Mouse (Mus musculus): ENCODE data around the gene Pde7b. TPM values are rescaled to one million over a fixed set of nuclear protein-coding genes. Genes with fewer than 3 reads are reported as not detected.
A peak's percentile ranks its signal among the peaks of the same experiment; 100 is the strongest.

The Pde7b gene
- total RNA-seq, 2 experiments from 2014 or later = 38.2 to 46.4 TPM

DNA sequence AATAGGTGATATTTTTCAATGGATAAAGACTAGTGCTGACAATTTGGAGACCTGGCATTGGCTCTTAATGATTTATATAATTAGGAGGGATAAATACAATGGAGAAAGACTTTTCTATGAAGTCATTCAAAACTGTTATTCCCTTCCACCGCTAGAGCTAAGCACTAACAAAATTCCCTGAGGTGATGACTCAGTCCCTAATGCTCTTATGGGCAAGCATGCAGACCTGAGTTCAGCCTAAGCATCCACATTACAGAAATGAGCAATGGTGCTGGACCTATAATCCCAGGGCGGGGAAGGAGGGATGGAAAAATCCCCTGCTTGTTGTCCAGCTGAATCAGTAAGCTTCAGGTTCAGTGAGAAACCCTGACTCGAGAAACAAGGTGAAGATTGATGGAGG is 260.2 kb downstream of the Pde7b start:
- intact Hi-C loops (cut with DNase I; ENCODE audit: low total_unique reads) = no loop called here

GRCm38 (mm10) chr10:20463941-20464340 is 260.9 kb downstream of the Pde7b start:
- intact Hi-C loops (cut with DNase I; ENCODE audit: low total_unique reads) = no loop called here
- DNase-seq = no peak

More for the DNA sequence above, 260.2 kb downstream of the Pde7b start:
- DNase-seq = no peak

DNA sequence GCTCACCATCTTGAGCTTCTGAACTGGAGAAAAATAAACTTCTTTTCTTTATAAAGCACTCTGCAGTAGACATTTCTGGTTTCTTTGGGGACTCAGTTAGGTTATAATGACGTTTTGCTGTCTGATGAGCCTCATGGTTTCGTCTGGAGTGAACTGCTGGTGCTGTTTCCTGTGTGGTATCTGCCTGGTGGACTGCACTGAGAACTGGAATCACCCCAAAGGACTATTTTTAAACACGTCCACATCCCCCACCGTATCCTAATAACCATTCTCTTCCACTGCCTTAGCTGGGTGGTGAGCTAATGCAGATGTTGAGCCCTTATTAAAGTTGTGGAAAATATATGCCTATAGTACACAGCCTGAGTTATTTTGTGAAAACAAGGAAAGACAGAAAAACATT is 262.3 kb downstream of the Pde7b start:
- intact Hi-C loops (cut with DNase I; ENCODE audit: low total_unique reads) = no loop called here
- no peak for DNase-seq

- DNase-seq = no peak
- intact Hi-C loops (cut with DNase I; ENCODE audit: low total_unique reads) = no loop called here
Observed at GRCm38 (mm10) chr10:20459657-20460350, 265.1 kb downstream of the Pde7b start.

DNA sequence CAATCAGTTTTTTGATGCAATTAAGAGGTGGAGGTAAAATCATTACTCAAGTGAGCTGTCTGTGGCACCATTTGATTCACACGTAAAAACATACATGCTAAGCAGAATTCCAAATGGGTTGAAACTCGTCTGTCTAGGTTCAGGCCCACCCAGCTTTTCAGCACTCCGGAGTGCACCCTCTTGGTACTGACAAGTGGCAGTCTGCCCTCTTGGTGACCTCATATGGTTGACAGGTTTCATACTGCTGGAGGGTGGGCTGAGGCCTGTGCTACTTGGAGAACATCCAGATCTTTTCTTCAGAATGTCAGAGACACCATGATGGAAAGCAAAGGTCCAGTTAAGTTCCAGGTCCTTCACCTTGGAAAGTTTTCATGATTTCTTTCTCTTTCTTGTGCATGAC is 265.7 kb downstream of the Pde7b start:
- intact Hi-C loops (cut with DNase I; ENCODE audit: low total_unique reads) = no loop called here
- no peak for DNase-seq

GRCm38 (mm10) chr10:20454387-20455065 is 270.4 kb downstream of the Pde7b start:
- DNase-seq = no peak
- intact Hi-C loops (cut with DNase I; ENCODE audit: low total_unique reads) = no loop called here

- no peak for DNase-seq
- intact Hi-C loops (cut with DNase I; ENCODE audit: low total_unique reads) = no loop called here
Observed at GRCm38 (mm10) chr10:20437428-20437827, 287.4 kb downstream of the Pde7b start.

DNA sequence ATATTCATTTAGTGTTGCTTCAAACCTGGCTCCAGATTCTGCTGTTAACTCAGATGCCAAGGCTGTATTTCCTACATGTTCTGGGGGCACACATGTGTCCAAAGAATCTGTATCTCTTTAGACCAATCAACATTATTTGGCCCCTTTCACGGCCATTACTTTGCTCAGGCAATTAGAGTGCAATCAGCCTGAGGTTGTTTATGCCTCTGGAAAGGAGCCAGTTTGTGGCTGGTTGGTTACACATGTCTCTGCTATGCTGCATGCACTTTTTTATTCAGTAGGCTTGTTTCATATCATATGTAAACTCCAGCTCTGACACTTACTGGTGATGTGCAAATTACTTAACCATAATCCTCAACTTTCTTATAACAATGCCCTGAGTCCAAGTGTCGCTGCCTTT is 287.9 kb downstream of the Pde7b start:
- DNase-seq = no peak
- intact Hi-C loops (cut with DNase I; ENCODE audit: low total_unique reads) = no loop called here

DNA sequence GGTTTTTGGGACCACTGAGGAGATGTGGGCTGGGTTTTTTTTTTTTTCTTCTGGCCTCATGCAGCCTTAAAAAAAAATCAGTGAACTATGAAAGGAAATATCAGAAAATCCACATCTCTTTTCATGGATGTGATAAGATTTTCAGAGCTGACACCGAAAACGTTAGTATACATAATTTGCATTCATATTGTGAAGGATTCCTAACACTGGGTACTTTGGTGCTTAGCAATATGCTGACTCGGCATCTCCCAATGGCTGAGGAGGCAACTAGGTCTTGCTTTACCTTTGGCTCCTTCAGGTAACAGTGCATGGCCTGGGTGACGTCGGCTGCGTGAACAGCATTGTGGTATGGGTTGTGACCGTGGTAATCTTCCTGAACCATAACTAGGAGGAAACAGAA is 289.0 kb downstream of the Pde7b start:
- intact Hi-C loops (cut with DNase I; ENCODE audit: low total_unique reads) = no loop called here
- DNase-seq = no peak

GRCm38 (mm10) chr10:20431336-20431735 is 293.5 kb downstream of the Pde7b start:
- intact Hi-C loops (cut with DNase I; ENCODE audit: low total_unique reads) = no loop called here
- peak; percentile 8 for DNase-seq

- intact Hi-C loops (cut with DNase I; ENCODE audit: low total_unique reads) = no loop called here
- no peak for DNase-seq
Observed at GRCm38 (mm10) chr10:20421299-20421883, 303.5 kb downstream of the Pde7b start.

DNA sequence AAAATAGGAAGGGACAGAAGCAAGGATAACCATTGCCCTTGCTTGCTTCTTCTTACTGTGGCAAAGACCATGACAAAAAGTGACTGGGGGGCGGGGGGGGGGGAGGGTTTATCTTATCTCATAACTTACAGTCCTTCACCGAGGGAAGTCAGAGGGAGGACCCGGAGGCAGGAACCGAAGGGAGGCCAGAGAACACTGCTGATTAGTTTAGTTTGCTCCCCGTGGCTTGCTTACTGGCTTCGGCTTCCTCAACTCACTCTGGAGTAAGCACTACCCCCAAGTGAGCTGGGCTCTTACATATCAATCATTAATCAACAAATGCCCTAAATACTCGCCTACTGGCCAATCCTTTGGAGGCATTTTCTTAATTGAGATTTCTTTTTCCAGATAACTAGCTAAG is 304.6 kb downstream of the Pde7b start:
- no peak for DNase-seq
- intact Hi-C loops (cut with DNase I; ENCODE audit: low total_unique reads) = no loop called here

DNA sequence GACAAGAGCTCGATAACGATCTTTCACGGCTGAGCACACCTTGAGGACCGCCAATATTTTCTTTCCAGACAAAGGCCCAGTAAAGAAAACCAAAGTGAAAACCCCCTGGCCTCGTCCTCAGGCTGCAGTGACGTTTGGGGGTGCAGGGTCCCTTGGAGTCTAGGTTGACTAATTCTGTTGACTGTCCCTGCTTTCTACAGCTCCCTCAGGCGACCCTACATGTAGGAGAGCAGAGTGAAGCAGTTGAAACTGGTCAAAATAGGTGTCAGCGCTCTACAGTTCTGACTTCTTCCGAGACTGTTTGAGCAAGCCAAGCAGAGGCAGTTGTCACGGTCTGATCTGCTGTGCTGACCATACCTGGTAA is 306.0 kb downstream of the Pde7b start:
- intact Hi-C loops (cut with DNase I; ENCODE audit: low total_unique reads) = no loop called here
- no peak for DNase-seq

DNA sequence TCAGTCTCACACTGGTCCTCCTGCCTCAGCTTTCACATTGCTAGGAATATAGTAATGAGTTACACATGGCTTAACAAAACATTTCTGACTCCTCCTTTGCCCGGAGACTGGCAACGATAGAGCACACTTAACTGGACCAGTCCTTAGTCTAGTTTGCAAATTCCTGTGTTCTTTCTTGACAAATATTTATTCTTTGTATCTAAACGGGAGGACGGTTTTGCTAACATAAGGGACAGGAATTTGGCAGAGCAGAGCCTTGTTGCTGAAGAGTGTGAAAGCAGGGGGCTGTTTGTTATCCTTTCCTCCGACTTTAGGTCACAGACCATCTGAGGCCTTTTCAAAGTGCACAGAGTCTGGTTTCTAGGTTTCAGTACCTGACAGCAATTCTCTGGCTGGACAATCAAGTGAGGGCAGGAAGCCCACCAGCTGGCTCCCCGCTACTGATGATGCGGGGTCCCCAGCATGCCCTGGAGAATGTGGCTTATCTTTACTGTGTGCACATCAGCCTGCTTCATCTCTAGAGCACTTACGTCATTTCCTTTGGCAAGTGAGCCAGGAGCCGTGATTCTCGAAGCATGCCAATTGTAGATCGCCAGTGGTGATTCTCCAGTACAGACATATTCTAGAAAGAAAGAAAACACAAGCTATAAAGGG is 306.5 kb downstream of the Pde7b start:
- intact Hi-C loops (cut with DNase I; ENCODE audit: low total_unique reads) = no loop called here
- DNase-seq = no peak

DNA sequence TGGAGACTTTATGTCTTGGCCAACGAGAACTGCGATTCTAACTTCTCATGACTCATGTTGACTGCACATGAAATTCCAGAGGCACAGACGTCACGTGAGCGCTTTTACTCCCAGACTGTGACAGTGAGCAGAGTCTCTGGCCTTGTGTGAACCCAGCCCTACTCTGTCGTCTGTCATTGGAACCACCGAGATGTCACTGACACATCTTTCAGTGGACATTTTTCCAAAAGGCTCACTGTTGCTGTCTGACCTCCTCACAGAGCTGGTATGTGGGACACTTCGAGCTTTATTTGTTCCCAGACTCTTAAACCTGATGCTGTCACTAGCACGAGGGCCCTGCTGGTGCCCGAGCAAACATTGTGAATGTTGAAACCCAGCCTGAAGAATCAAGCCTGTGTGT is 315.7 kb downstream of the Pde7b start:
- intact Hi-C loops (cut with DNase I; ENCODE audit: low total_unique reads) = loop anchor here (5.0 kb wide), 1 partner anchor 518 kb away; no protein-coding TSS in a partner anchor
- DNase-seq = no peak

DNA sequence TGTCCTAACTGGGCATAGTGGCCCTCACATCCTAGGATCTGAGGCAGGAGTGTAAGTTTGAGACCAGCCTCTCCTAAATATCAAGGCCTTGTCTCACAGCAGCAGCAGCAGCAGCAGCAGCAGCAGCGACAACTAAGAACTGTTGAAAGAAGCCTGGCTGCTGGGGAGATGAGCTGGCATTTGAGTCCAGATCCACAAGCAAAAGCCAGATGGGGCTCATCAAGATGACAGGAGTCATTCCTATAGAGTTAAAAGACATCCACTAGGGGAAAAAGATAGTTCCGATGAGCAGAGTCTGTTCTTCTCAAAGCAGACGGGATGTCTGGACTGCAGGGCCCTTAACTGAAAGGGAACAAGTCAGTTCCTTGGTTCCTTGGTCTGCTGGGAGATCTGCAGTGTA is 316.5 kb downstream of the Pde7b start:
- DNase-seq = no peak
- intact Hi-C loops (cut with DNase I; ENCODE audit: low total_unique reads) = loop anchor here (5.0 kb wide), 1 partner anchor 519 kb away; no protein-coding TSS in a partner anchor

DNA sequence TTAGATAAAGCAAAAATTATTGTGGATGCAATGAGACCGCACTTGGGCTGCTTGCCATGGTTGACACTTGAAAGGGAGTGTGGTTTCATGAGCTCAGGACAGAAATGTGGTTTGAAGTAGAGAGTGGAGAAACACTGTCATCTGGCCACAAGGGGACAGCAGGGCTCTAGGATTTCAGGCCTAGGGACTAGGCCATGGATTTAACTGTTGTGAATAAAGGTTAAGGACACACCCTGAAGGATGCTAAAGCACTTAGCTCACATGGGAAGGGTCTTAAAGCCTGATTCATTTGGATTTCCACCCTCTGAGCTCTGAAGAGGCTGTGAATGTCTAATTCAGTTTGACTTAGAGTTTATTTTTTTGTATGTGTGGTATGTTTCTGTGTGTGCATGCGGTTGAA is 319.4 kb downstream of the Pde7b start:
- intact Hi-C loops (cut with DNase I; ENCODE audit: low total_unique reads) = loop anchor here (5.0 kb wide), 1 partner anchor 522 kb away; no protein-coding TSS in a partner anchor
- DNase-seq = peak; percentile 31

DNA sequence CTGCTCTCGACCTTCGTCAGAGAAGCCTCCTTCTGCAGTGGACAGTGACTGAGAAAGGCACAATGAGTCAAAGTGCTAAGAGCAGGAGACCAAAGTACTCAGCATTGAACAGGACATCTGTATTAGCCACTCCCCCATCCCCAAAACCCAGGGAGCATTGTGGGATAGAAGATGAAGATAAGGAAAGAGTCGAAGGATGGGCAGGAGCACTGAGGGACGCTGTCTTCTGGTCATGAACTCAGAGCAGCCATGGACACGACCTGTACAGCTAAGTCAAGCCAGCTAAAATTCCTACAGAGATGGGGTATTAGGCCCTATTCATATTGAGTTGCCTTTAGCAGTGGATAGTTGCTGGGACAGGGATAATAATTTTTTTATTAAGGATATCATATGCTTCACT is 321.9 kb downstream of the Pde7b start:
- intact Hi-C loops (cut with DNase I; ENCODE audit: low total_unique reads) = no loop called here
- no peak for DNase-seq

GRCm38 (mm10) chr10:20400406-20400805 is 324.5 kb downstream of the Pde7b start:
- intact Hi-C loops (cut with DNase I; ENCODE audit: low total_unique reads) = no loop called here
- DNase-seq = no peak

GRCm38 (mm10) chr10:20398641-20399390 is 326.1 kb downstream of the Pde7b start:
- intact Hi-C loops (cut with DNase I; ENCODE audit: low total_unique reads) = no loop called here
- no peak for DNase-seq
